Mouse (Mus musculus) mouse trophoblast stem cell (cell line): ENCODE measurements around the gene Gm20388.

Experiments used
- in situ Hi-C, 2 experiments: fragments of 300-500 bp; cut with MseI, MboI; formaldehyde crosslinking; loops; 2 replicates in 1 of 2; 3 replicates in 1 of 2; pipeline ENCODE4 v1.15.1; 2025

Gm20388 gene

GRCm38 (mm10) chr8:119910547-119911257, at the start of gene Gm20388:
TSS of gene Gm20388 (plus strand) at chr8:119910841.
- in situ Hi-C loops = no loop called here

DNA sequence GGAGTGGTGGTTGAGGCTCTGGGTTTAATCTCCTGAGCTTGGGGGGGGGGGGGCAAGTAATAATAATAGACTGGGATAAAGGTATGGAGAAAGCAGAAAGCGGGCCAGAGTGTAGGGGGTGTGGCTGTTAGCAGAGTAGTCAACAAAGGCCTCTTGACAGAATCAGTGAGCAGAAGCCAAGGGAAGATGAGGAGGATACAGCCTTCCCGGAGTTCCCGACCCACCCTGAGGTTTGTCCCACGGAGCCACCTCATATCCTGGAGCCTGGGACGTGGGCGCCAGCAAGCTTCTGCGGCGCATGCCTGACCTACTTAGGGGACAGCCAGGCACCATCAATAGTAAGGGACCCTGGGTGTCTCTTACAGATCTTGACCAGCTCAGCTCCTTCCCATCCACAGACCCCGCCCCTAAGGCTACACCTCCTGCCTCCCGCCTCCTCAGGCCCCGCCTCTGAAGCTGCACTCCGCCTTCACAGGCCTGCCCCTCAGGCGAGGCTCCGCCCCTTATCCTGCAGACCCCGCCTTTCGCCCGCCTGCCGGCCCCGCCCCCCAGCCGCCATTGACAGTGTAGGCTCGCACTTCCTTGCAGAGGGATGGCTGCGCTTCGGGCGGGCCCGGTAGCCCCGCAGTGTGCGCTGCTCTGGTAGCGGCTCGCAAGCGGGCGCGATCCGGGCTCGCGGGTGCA, 48.8 kb upstream of the Gm20388 start, which contains the start of gene Klhl36:
TSS of gene Klhl36 (plus strand) at position 561 of the 684 bp plus-strand sequence.
- in situ Hi-C loops = no loop called here

- in situ Hi-C loops = no loop called here
Measured at GRCm38 (mm10) chr8:119862390-119862734, 48.3 kb upstream of the Gm20388 start.

- in situ Hi-C loops = no loop called here
Measured at GRCm38 (mm10) chr8:119862749-119863148, 47.9 kb upstream of the Gm20388 start.

GRCm38 (mm10) chr8:119869616-119870015, 41.0 kb upstream of the Gm20388 start:
- in situ Hi-C loops = no loop called here

DNA sequence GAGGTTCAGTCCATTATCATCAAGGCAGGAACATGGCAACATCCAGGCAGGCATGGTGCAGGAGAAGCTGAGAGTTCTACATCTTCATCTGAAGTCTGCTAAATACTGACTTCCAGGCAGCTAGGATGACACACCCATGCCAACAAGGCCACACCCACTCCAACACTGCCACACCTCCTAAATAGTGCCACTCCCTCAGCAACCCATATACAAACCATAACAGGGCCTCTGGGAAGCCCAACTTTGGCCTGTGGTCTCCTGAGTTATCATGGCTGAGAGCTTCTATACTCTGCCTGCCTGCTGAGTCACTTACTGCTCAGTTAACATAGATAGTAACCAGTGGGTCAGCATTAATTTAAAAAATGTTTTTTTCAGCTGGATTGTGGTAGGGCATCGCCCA, 37.5 kb upstream of the Gm20388 start:
- in situ Hi-C loops = no loop called here

DNA sequence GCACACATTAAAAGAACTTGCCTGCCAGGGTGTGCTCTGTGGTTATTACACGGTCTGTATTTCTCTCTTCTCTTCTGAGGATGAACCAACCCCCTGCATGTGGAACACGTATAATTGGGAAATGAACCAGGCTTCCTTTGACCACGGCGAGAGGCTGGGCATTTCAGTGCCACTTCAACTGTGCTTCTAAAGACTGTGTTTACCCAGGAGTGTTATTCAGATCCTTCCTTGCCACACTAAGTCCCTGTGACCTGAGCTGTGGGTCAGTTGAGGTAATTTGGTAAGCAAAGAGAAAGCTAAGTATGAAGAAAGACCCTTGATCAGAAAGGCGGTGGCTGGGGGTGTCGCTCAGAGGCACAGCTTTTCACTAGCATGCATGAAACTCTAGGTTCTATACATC, 29.3 kb upstream of the Gm20388 start:
- in situ Hi-C loops = no loop called here

DNA sequence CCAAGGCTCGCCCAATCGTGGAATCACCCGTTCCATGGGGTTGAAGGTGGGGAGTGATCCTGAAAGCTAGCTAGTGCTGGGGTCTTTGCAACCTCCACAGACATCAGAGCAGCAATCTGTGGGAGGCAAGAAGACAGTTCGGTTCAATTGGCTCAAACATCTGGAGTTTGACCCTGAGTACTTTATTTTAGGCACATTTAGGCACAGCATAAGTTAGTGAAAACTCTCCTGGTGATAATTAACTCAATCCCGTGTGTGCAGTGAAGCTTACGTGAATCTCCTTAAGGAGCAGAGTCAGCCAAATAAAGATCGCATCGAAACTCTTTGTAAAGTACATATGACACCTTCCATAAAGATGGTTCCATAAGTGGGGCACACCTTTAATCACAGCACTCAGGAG, 28.7 kb upstream of the Gm20388 start:
- in situ Hi-C loops = no loop called here

DNA sequence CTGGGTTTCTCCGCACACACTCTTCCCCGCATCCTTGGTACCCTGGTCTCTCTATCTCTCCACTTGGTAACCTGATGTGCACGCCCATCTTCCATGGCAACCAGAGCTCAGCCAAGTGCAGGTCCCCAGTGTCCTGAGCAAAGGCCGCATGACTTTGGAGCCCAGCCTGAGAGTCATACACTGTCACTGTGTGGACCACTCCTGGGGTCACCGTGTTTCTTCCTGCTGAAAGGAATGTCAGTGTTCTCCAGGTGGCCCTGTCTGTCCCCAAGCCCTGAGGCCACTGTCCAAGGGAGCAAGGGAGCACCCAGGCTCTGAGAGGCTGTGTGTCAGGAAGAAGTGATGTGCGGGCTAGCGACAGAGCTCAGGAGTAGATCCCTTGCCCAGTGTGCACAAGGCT, 27.4 kb upstream of the Gm20388 start:
- in situ Hi-C loops = no loop called here

GRCm38 (mm10) chr8:119885612-119886011, 25.0 kb upstream of the Gm20388 start:
- in situ Hi-C loops = no loop called here

DNA sequence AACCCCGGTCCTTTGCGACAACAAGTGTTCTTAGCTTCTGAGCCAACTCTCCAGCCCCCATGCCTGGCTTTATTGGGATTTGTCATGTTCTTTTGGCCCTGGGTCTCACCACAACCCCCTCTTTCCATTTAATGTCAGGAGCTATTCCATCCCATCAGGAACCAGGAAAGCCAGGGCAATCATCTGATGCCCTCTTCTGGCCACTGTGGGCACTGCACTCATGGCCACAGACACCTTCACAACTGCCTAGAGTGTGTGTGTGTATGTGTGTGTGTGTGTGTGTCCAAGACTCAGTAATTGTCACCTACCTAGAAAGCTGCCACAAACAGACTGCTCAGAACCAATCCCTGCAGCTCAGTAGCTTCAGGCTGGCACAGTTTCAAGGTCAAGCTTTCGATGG, 23.5 kb upstream of the Gm20388 start:
- in situ Hi-C loops = no loop called here

- in situ Hi-C loops = no loop called here
Measured at GRCm38 (mm10) chr8:119888012-119888411, 22.6 kb upstream of the Gm20388 start.

GRCm38 (mm10) chr8:119897069-119897468, 13.6 kb upstream of the Gm20388 start:
- in situ Hi-C loops = no loop called here

DNA sequence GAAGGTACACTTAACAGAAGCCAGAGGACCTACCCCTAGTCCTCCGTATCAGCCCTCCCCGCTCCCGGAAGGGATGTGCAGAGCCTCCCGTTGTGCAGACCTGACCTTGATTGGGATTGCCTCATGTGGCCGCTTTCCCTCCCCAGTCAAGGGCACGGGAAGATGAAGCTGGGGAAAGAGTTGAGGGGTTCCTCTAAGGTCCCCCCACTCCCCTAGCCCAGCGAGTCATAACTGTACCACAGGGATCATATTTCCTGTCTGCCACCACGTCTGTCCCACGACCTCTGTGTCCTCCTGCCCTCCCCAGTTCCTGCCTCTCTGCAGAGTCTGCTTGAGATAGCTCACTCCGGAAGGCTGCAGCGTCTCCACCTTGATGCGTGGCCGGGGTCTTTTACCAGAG, 12.7 kb upstream of the Gm20388 start:
- in situ Hi-C loops = no loop called here

GRCm38 (mm10) chr8:119901349-119901748, 9.3 kb upstream of the Gm20388 start:
- in situ Hi-C loops = no loop called here

DNA sequence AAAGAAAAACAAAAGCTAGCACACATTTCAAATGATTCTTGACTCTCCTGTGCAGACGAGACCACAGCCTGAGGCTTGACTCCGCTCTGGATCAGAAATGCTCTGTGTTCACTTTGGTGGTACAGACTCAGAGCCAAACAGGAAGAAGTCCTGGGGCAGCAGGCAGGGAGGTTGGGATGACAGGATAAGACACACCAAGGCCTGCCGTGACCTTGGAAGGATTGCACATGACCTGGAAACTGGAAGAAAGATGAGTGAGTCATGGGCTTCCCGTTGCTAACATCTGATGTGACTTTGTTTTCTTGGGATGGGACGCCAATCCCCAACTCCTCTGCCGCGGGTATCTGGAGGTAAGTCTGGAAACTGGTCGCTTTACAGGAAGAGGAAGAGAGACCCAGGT, 8.7 kb upstream of the Gm20388 start:
- in situ Hi-C loops = no loop called here

GRCm38 (mm10) chr8:119904323-119904911, 6.2 kb upstream of the Gm20388 start:
- in situ Hi-C loops = no loop called here

DNA sequence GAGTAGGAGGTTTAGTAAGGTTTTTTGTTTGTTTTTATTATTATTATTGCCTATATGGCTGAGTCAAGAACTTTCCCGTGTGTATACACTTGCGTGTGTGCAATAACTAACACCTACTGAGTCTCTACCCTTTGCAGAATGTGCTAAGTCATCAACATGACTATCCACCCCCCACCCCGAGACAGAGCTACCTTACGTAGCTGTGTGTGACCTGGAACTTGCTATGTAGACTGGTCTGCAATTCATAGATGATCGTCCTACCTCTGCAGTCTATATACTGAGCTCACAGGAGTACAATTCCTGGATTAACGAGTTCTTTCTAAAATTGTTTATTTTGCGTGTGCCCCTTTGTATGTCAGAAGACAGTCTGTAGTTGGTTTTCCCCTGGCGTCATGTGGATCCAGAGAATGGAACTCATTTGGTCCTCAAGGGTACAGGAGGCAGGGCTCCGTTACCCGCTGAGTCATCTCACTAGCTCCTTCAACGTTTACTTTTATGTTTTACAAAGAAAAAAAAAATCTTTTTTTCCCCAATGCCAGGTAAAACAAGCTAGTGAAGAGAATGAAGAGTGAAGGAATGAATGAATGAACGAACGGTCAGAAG, 596 bp upstream of the Gm20388 start, which contains the start of gene Usp10:
TSS of gene Usp10 (plus strand) at position 417 of the 603 bp plus-strand sequence.
- in situ Hi-C loops = no loop called here

- in situ Hi-C loops = no loop called here
Measured at GRCm38 (mm10) chr8:119911258-119911962, 769 bp downstream of the Gm20388 start.

- in situ Hi-C loops = no loop called here
Measured at GRCm38 (mm10) chr8:119912643-119913042, 2.0 kb downstream of the Gm20388 start.

GRCm38 (mm10) chr8:119913181-119913580, 2.5 kb downstream of the Gm20388 start:
- in situ Hi-C loops = no loop called here

- in situ Hi-C loops = no loop called here
Measured at GRCm38 (mm10) chr8:119914161-119914560, 3.5 kb downstream of the Gm20388 start.
